Mouse (Mus musculus) telencephalon, adult 2 months (tissue): ENCODE results near the gene Mapk3.
A peak's percentile ranks its signal among the peaks of the same experiment; 100 is the strongest.

Source experiments
- DNase-seq: peaks from one replicate; pipeline ENCODE4 v3.0.0-alpha.2; 2011; ENCODE audit warnings: low read depth, low spot score

The Mapk3 gene

DNA sequence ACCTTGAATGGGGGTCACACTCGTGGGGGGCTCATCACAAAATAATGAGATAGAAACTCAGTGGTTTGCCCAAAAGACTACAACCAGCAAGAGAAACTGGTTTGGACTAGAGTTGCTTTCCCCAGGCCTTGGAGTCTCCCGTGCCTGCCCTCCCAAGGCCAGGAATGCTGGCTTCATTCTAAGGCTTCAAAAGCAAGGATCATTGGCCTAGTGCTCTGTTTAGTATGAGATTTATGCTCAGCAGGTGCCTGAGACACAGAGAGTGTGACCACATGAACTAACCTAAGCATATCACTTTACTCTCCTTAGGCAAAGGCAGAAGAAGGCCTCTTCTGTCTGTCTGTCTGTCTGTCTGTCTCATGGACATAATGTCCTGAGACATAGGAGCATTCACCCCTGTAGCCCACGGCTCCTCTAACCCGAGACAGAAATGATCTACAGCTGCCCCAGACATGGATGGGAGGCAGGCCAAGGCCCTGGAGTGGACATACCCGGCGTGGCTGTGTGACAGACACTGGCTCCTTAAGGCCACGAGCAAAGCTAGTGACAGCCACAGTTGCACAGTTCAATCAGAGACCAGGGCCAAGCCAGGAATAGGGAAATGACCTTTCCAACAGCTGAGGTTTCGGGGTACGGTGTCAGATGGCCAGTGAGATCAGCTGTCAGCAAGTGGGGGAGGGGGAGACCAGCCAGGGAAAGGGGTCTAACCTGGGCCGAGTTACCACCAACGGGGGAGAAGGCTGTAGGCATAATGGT, 42.9 kb downstream of the Mapk3 start:
- no peak for DNase-seq

- no peak for DNase-seq
These were observed 43.8 kb downstream of the Mapk3 start for GRCm38 (mm10) chr7:126803181-126803580.

GRCm38 (mm10) chr7:126803751-126804150, 44.4 kb downstream of the Mapk3 start:
- no peak for DNase-seq

DNA sequence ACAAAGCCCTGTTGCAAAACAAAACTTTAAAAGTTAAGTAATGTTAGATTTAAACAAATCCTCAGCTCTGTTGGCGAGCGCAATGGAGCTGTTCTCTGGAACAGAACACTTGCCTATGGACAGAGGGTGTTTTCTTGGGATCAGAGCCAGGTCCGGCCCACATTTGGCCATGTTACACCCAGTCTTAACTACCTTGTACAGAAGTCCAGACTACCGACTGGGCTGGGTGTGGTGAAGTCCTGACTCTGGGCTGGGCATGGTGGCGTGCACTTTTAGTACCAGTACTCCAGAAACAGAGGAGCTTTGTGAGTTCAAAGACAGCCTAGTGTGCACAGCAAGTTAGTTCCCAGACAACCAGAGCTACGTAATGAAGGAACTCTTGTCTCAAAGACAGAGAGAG, 47.6 kb downstream of the Mapk3 start:
- no peak for DNase-seq

DNA sequence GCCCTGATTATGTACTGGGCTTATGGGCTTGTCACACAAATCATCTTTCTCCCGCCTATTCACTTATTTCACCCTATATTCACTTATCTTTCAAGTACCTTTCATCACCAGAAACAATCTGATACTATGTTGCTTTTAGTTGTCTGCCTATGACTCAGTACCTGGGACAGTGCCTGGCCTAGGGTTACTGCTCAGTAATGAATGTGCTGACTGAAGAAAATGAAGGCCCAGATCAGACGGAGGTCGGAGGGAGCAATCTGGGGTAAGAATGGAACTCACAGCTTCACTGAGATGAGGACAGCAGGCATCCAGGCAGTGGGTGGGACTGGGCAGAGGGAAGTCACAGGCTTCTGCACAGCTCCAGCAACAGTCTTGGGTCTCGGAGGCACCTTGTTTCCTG, 48.0 kb downstream of the Mapk3 start:
- no peak for DNase-seq

- peak; percentile 89 for DNase-seq
These were observed 49.5 kb downstream of the Mapk3 start for GRCm38 (mm10) chr7:126808703-126809455.

DNA sequence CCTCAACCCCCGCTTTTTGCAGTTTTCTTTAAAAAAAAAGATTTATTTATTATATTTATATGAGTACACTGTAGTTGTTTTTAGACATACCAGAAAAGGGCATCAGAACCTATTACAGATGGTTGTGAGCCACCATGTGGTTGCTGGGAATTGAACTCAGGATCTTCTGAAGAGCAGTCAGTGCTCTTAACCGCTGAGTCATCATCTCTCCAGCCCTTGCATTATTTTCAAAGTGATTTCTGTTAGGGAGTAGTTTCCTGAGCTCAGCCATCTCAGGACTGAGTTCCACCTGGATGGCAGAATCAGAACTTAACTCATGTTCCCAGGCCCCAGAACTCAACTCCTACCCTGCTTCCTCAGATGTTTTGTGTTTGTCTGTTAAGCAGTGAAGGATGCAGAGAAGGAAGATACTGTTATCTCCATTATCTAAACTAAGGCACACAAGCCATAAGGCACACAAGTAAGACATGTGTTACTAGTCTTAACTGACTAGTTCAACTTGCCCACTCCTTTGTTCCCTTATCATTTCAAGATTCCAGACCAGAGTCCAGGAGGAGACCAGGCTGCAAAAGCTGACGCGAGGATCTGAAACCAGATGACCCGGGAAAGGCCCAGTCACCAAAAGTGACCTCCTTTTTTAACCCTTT, 50.4 kb downstream of the Mapk3 start:
- DNase-seq, result no peak
